Mouse (Mus musculus) neural tube, embryonic 14.5 days (tissue): ENCODE measurements around the gene St6galnac5. TPM values are rescaled to one million over a fixed set of nuclear protein-coding genes. Genes with fewer than 3 reads are reported as not detected.
A peak's percentile ranks its signal among the peaks of the same experiment; 100 is the strongest.
"Not testable (repeated sequence)": the region's sequence is repeated elsewhere in the genome, so short reads cannot be mapped to it uniquely, and the experiment has no call there.

Experiments used
- ATAC-seq: fragments of 200-750 bp; cut with Nextera tagmentation; 2 replicates; pipeline ENCODE4 v1.8.0; 2017; ENCODE audit warnings: low read depth, mild to moderate bottlenecking, moderate TSS enrichment, moderate library complexity
- H3K27ac ChIP-seq: fragments of 300-500 bp; sonication (generic); 2 replicates; pipeline ENCODE4 v1.5.1; 2014; ENCODE audit warnings: low read depth, mild to moderate bottlenecking, control low read depth, low read length, moderate library complexity, mixed read lengths
- H3K27me3 ChIP-seq: fragments of 300-500 bp; sonication (generic); 2 replicates; pipeline ENCODE4 v1.6.1; 2014; ENCODE audit warnings: low read length; ENCODE audit not compliant: control insufficient read depth, insufficient read depth
- H3K36me3 ChIP-seq: fragments of 300-500 bp; sonication (generic); 2 replicates; pipeline ENCODE4 v1.6.1; 2014; ENCODE audit warnings: low read length, mixed read lengths; ENCODE audit not compliant: control insufficient read depth, insufficient read depth
- H3K4me1 ChIP-seq: fragments of 300-500 bp; sonication (generic); 2 replicates; pipeline ENCODE4 v1.6.1; 2014; ENCODE audit warnings: low read length; ENCODE audit not compliant: control insufficient read depth, insufficient read depth
- H3K4me2 ChIP-seq: fragments of 300-500 bp; sonication (generic); 2 replicates; pipeline ENCODE4 v1.6.1; 2014; ENCODE audit warnings: mild to moderate bottlenecking, low read depth, low read length, control low read depth
- H3K4me3 ChIP-seq: fragments of 300-500 bp; sonication (generic); 2 replicates; pipeline ENCODE4 v1.5.1; 2014; ENCODE audit warnings: low read depth, low read length, control low read depth, mixed read lengths
- H3K9ac ChIP-seq: fragments of 300-500 bp; sonication (generic); replicated peaks from 2 replicates; pipeline ENCODE4 v1.6.1; 2014; ENCODE audit warnings: low read depth, mild to moderate bottlenecking, control low read depth, low read length, mixed read lengths
- H3K9me3 ChIP-seq: fragments of 300-500 bp; sonication (generic); 2 replicates; pipeline ENCODE4 v1.6.1; 2016; ENCODE audit warnings: low read length; ENCODE audit not compliant: control insufficient read depth
- WGBS: fragments of 180-500 bp; shearing (Covaris S2); extraction: QIAGEN DNeasy Blood & Tissue Kit; methylation state at CpG from one replicate; pipeline ENCODE4 v1.1.7; 2014; 5-methylcytosine and 5-hydroxymethylcytosine counted together
- polyA plus RNA-seq: library from polyadenylated mRNA; unstranded; fragments of >200 nt; fragmentation: Nextera tagmentation; extraction: Ambion mirVana; gene quantifications from 2 replicates; pipeline ENCODE4 v1.2.1, GENCODE M21; 2014

St6galnac5 gene
- polyA plus RNA-seq, 1 experiment from 2014 or later, result 20.4 TPM

DNA sequence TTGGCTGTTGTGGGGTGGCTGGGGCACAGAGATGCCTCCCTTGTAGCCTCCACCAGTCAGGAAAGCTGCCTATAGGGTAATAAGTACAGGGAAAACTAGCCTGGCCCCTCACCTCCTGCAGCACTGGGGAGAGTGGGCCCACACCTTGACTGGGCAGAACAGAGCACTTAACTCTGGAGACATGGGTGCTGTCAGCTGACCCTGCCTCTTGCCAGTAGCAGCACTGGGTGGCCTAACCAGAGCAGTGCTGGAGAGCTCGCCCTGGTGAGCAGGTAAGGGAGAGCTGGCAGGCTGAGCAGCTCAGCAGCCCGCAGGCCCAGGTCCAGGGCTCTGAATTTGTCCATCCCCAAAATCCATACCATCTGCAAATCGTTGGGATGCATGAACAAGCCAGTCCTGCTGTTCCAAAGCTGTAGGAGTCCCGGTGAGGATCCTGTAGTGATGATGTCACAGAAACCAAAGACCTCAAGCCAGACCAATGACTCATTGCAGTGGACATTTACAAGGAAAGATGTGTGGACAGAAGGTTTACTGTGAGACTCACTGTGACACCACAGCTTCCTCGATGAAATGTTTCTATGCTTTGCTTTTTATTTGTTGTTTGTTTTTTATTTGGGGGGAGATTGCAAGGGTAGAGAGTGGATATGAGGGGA, 193.6 kb downstream of the St6galnac5 start:
- not testable (repeated sequence) for H3K9ac ChIP-seq, H3K4me3 ChIP-seq, H3K4me1 ChIP-seq, ATAC-seq, H3K27ac ChIP-seq, H3K36me3 ChIP-seq, H3K9me3 ChIP-seq, H3K4me2 ChIP-seq, H3K27me3 ChIP-seq
- WGBS, result 87% methylated on average over 5 of the region's 5 CpGs

DNA sequence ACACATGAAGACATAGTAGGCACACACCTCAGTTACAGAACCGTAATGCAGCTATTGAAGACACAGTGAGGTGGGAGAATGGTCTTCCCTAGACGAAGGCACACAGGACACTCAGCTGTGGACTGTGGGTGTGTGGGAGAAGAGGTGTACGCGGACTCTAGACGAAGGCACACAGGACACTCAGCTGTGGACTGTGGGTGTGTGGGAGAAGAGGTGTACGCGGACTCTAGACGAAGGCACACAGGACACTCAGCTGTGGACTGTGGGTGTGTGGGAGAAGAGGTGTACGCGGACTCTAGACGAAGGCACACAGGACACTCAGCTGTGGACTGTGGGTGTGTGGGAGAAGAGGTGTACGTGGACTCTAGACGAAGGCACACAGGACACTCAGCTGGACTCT, 197.7 kb downstream of the St6galnac5 start:
- not testable (repeated sequence) for H3K4me3 ChIP-seq, H3K4me2 ChIP-seq, H3K27ac ChIP-seq, H3K36me3 ChIP-seq, H3K9me3 ChIP-seq, ATAC-seq, H3K9ac ChIP-seq, H3K4me1 ChIP-seq, H3K27me3 ChIP-seq
- WGBS, result 88% methylated on average over 7 of the region's 13 CpGs

GRCm38 (mm10) chr3:152783792-152784191, 198.3 kb downstream of the St6galnac5 start:
- Histone ChIP-seq H3K36me3 (no peaks in the 10 kb centered on the region), H3K4me1 (no peaks in the 10 kb centered on the region), H3K4me2 (no peak overlapping the region), H3K27me3 (no peaks in the 10 kb centered on the region), H3K9me3 (no peaks in the 10 kb centered on the region), H3K27ac (no peak overlapping the region), H3K9ac (no peak overlapping the region), H3K4me3 (no peak overlapping the region)
- ATAC-seq, result peak; percentile 90
- 16% methylated on average over 7 of the region's 7 CpGs for WGBS

DNA sequence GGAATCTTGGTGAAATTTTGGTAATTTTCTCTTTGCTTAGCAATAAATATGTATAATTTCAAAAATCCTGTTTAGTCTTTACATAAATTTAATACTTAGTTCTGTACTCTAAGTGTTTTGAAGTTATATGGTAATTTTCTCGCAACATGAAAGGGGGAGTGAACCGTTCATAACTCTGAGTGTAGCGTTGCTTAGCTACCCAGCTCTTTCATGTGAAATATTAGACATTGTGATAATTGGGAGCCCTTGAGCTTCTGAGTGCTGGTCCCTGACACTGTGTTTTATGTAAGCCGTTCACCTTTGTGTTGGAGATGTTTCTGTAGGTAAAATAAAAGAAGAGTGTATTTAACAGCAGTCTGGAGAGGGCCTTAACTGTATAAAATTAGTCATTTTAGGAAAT, 202.2 kb downstream of the St6galnac5 start:
- no peak for ATAC-seq
- H3K9me3 ChIP-seq, result no peaks in the 10 kb centered on the region
- H3K9ac ChIP-seq, result no peak overlapping the region
- no peaks in the 10 kb centered on the region for H3K27me3 ChIP-seq
- H3K4me3 ChIP-seq, result no peak overlapping the region
- no peak overlapping the region for H3K4me2 ChIP-seq
- H3K36me3 ChIP-seq, result no peaks in the 10 kb centered on the region
- H3K4me1 ChIP-seq, result no peaks in the 10 kb centered on the region
- whole genome bisulfite sequencing, result 74% methylated on average over 4 of the region's 4 CpGs
- no peak overlapping the region for H3K27ac ChIP-seq

- WGBS, result 84% methylated on average over 16 of the region's 16 CpGs
- Histone ChIP-seq H3K4me3 (no peak overlapping the region), H3K9me3 (no peaks in the 10 kb centered on the region), H3K27me3 (no peaks in the 10 kb centered on the region), H3K36me3 (no peaks in the 10 kb centered on the region), H3K27ac (no peak overlapping the region), H3K9ac (no peak overlapping the region), H3K4me1 (no peaks in the 10 kb centered on the region), H3K4me2 (no peak overlapping the region)
- ATAC-seq, result no peak
These were observed 205.0 kb downstream of the St6galnac5 start for GRCm38 (mm10) chr3:152776872-152777540.

- WGBS, result 92% methylated on average over 6 of the region's 6 CpGs
- ATAC-seq, result no peak
These were observed 205.7 kb downstream of the St6galnac5 start for GRCm38 (mm10) chr3:152776363-152776762.

DNA sequence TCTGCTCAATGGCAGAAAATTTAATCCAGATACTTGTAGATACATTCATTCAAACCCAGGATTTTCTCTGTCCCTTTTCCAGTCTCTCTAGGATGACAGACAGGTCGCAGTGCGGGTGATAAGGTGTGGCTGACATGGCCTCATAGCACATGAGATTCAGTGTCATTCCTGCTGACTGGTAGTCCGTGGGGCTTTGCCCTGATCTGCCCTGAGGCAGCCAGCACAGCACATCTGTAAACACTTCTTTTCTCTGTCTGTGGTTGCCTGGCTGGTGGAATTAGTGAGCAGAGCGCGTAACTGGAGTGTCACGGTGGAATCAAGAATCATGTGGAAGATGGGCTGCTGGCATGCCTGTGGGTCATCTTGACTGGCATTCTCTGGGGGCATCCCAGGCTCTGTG, 212.0 kb downstream of the St6galnac5 start:
- no peak for ATAC-seq
- Histone ChIP-seq H3K9ac (no peak overlapping the region), H3K9me3 (no peaks in the 10 kb centered on the region), H3K4me2 (no peak overlapping the region), H3K4me1 (no peaks in the 10 kb centered on the region), H3K36me3 (no peaks in the 10 kb centered on the region), H3K4me3 (no peak overlapping the region), H3K27ac (no peak overlapping the region), H3K27me3 (no peaks in the 10 kb centered on the region)
- 91% methylated on average over 6 of the region's 6 CpGs for WGBS

More at GRCm38 (mm10) chr3:152776363-152776762, 205.7 kb downstream of the St6galnac5 start:
- H3K36me3 ChIP-seq, result no peaks in the 10 kb centered on the region
- no peaks in the 10 kb centered on the region for H3K9me3 ChIP-seq
- no peak overlapping the region for H3K4me3 ChIP-seq
- H3K27me3 ChIP-seq, result no peaks in the 10 kb centered on the region
- no peak overlapping the region for H3K27ac ChIP-seq
- no peak overlapping the region for H3K4me2 ChIP-seq
- H3K9ac ChIP-seq, result no peak overlapping the region
- no peaks in the 10 kb centered on the region for H3K4me1 ChIP-seq

GRCm38 (mm10) chr3:152767485-152767884, 214.6 kb downstream of the St6galnac5 start:
- no peak overlapping the region for H3K27ac ChIP-seq
- no peaks in the 10 kb centered on the region for H3K36me3 ChIP-seq
- H3K4me2 ChIP-seq, result no peak overlapping the region
- no peaks in the 10 kb centered on the region for H3K4me1 ChIP-seq
- H3K27me3 ChIP-seq, result no peaks in the 10 kb centered on the region
- WGBS, result 80% methylated on average over 11 of the region's 11 CpGs
- no peak for ATAC-seq
- no peak overlapping the region for H3K9ac ChIP-seq
- H3K4me3 ChIP-seq, result no peak overlapping the region
- no peaks in the 10 kb centered on the region for H3K9me3 ChIP-seq
